Mouse (Mus musculus) liver (tissue): Measurements from ENCODE around the gene Rab3gap1.
A peak's percentile ranks its signal among the peaks of the same experiment; 100 is the strongest.

Experiments
- DNase-seq: peaks from one replicate; pipeline ENCODE4 v3.0.0-alpha.2; 2020; ENCODE audit warnings: mixed read lengths

The Rab3gap1 gene

GRCm38 (mm10) chr1:127868300-127869261 lies at the start of gene Rab3gap1:
TSS of gene Rab3gap1 (plus strand) at chr1:127868773.
- DNase-seq, result peak; percentile 94

GRCm38 (mm10) chr1:127827325-127827724 lies 41.2 kb upstream of the Rab3gap1 start:
- DNase-seq, result no peak

GRCm38 (mm10) chr1:127830215-127830921 lies 38.2 kb upstream of the Rab3gap1 start:
- peak; percentile 10 for DNase-seq

GRCm38 (mm10) chr1:127833714-127834113 lies 34.9 kb upstream of the Rab3gap1 start:
- peak; percentile 26 for DNase-seq

GRCm38 (mm10) chr1:127834202-127834601 lies 34.4 kb upstream of the Rab3gap1 start:
- DNase-seq, result no peak

- no peak for DNase-seq
Measured at GRCm38 (mm10) chr1:127836619-127837018, 32.0 kb upstream of the Rab3gap1 start.

- DNase-seq, result no peak
Measured at GRCm38 (mm10) chr1:127838602-127839001, 30.0 kb upstream of the Rab3gap1 start.

GRCm38 (mm10) chr1:127845472-127845871 lies 23.1 kb upstream of the Rab3gap1 start:
- peak; percentile 17 for DNase-seq

GRCm38 (mm10) chr1:127850075-127850610 lies 18.4 kb upstream of the Rab3gap1 start:
- DNase-seq, result no peak

GRCm38 (mm10) chr1:127854486-127855222 lies 13.9 kb upstream of the Rab3gap1 start, which contains the start of gene Map3k19:
TSS of gene Map3k19 (minus strand) at chr1:127855031.
- DNase-seq, result no peak

- no peak for DNase-seq
Measured at GRCm38 (mm10) chr1:127858945-127859648, 9.5 kb upstream of the Rab3gap1 start.

- no peak for DNase-seq
Measured at GRCm38 (mm10) chr1:127859799-127860400, 8.7 kb upstream of the Rab3gap1 start.

GRCm38 (mm10) chr1:127860492-127860891 lies 8.1 kb upstream of the Rab3gap1 start:
- DNase-seq, result no peak

- DNase-seq, result no peak
Measured at GRCm38 (mm10) chr1:127861900-127862299, 6.7 kb upstream of the Rab3gap1 start.

- DNase-seq, result no peak
Measured at GRCm38 (mm10) chr1:127863806-127864205, 4.8 kb upstream of the Rab3gap1 start.

GRCm38 (mm10) chr1:127869276-127869675 lies 703 bp downstream of the Rab3gap1 start:
- no peak for DNase-seq

- no peak for DNase-seq
Measured at GRCm38 (mm10) chr1:127899401-127899800, 30.8 kb downstream of the Rab3gap1 start.

- no peak for DNase-seq
Measured at GRCm38 (mm10) chr1:127904774-127905385, 36.3 kb downstream of the Rab3gap1 start.

- no peak for DNase-seq
Measured at GRCm38 (mm10) chr1:127913116-127913515, 44.5 kb downstream of the Rab3gap1 start.

GRCm38 (mm10) chr1:127915316-127915715 lies 46.7 kb downstream of the Rab3gap1 start:
- no peak for DNase-seq

GRCm38 (mm10) chr1:127915802-127916201 lies 47.2 kb downstream of the Rab3gap1 start:
- DNase-seq, result no peak
